Mouse (Mus musculus) lung, postnatal 14 days (tissue): ENCODE results near the gene Actn1.

Source experiments
- DNase-seq: peaks from one replicate; pipeline ENCODE4 v3.0.0; 2021

Actn1 gene

GRCm38 (mm10) chr12:80178035-80178434 lies 82.1 kb downstream of the Actn1 start:
- DNase-seq: no peak

- DNase-seq: no peak
Measured at GRCm38 (mm10) chr12:80168736-80169135, 91.4 kb downstream of the Actn1 start.

GRCm38 (mm10) chr12:80168178-80168686 lies 91.9 kb downstream of the Actn1 start:
- DNase-seq: peak; percentile 79

- no peak for DNase-seq
Measured at GRCm38 (mm10) chr12:80167321-80167720, 92.8 kb downstream of the Actn1 start.

GRCm38 (mm10) chr12:80166651-80167050 lies 93.5 kb downstream of the Actn1 start:
- no peak for DNase-seq

GRCm38 (mm10) chr12:80164526-80164925 lies 95.6 kb downstream of the Actn1 start:
- DNase-seq: no peak

GRCm38 (mm10) chr12:80162448-80162847 lies 97.7 kb downstream of the Actn1 start:
- DNase-seq: no peak

- no peak for DNase-seq
Measured at GRCm38 (mm10) chr12:80157675-80158074, 102.5 kb downstream of the Actn1 start.

GRCm38 (mm10) chr12:80153687-80154326 lies 106.4 kb downstream of the Actn1 start:
- DNase-seq: peak; percentile 72

- DNase-seq: no peak
Measured at GRCm38 (mm10) chr12:80153078-80153477, 107.1 kb downstream of the Actn1 start.

GRCm38 (mm10) chr12:80151821-80152220 lies 108.3 kb downstream of the Actn1 start:
- no peak for DNase-seq

- peak; percentile 58 for DNase-seq
Measured at GRCm38 (mm10) chr12:80150624-80151023, 109.5 kb downstream of the Actn1 start.

GRCm38 (mm10) chr12:80147563-80148214 lies 112.5 kb downstream of the Actn1 start:
- DNase-seq: no peak

- DNase-seq: peak; percentile 79
Measured at GRCm38 (mm10) chr12:80146227-80147223, 113.6 kb downstream of the Actn1 start.

GRCm38 (mm10) chr12:80145365-80145764 lies 114.8 kb downstream of the Actn1 start:
- DNase-seq: no peak

GRCm38 (mm10) chr12:80144846-80145245 lies 115.3 kb downstream of the Actn1 start:
- no peak for DNase-seq

GRCm38 (mm10) chr12:80141470-80141869 lies 118.7 kb downstream of the Actn1 start:
- peak; percentile 74 for DNase-seq

- DNase-seq: no peak
Measured at GRCm38 (mm10) chr12:80141011-80141410, 119.2 kb downstream of the Actn1 start.

- no peak for DNase-seq
Measured at GRCm38 (mm10) chr12:80137744-80138143, 122.4 kb downstream of the Actn1 start.

GRCm38 (mm10) chr12:80137246-80137645 lies 122.9 kb downstream of the Actn1 start:
- DNase-seq: no peak

- DNase-seq: peak; percentile 65
Measured at GRCm38 (mm10) chr12:80136264-80136930, 123.8 kb downstream of the Actn1 start.

- DNase-seq: peak; percentile 64
Measured at GRCm38 (mm10) chr12:80135173-80135572, 125.0 kb downstream of the Actn1 start.
